Mouse (Mus musculus) NIH3T3 (cell line): ENCODE measurements around the gene Zbtb43.
A peak's percentile ranks its signal among the peaks of the same experiment; 100 is the strongest.

Experiments
- DNase-seq: peaks from one replicate; pipeline ENCODE4 v3.0.0-alpha.2; 2012; ENCODE audit warnings: low read depth

Gene Zbtb43

DNA sequence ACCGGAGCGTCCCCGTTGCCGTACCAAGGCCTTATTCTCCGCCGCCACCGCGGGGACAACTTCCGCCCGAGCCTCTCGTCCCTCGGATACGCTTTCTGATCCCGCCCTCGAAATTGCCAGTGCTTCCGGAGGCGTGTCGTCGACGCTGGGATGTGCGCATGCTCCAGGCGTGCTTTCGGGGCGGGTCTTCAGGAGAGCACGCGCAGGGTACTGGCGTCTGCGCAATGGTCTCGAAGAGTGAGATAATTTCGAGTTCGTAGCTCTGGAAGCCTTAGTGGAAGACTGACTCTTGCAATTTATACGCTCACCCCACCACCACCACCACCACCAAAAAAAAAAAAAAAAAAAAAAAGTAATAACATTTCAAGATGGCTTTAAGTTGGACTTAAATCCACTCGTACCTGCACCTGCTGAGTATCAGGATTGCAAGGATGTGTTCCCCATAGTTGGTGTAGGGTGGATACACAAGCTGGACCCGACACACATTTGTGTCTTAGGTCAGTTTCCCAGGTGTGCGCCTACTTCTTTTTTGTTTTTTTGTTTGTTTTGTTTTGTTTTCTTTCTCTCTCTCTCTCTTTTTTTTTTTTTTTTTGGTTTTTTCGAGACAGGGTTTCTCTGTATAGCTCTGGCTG is at the start of gene Zbtb43:
Gene Zbtb43, minus strand, starts transcription at position 94 of the 632 bp plus-strand sequence.
- DNase-seq: peak; percentile 98

DNA sequence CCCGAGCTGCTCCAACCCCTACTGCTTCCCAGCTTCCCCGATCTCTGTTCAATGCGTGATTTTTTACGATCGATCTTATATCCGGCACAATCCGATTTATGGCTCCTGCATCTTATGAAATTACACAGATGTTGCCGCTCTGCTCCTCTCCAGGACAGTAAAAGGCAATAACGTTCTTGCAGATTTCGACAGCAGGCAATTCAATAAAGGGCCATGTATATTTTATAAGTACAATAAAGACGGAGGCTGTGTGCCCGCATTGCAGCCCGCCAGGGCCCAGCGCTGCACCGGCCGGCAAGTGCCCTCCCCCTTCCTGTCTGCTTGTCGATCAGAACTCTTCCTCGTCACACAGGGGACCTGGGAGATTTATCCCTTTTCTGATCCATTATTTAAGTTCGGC is 47.5 kb upstream of the Zbtb43 start:
- no peak for DNase-seq

DNA sequence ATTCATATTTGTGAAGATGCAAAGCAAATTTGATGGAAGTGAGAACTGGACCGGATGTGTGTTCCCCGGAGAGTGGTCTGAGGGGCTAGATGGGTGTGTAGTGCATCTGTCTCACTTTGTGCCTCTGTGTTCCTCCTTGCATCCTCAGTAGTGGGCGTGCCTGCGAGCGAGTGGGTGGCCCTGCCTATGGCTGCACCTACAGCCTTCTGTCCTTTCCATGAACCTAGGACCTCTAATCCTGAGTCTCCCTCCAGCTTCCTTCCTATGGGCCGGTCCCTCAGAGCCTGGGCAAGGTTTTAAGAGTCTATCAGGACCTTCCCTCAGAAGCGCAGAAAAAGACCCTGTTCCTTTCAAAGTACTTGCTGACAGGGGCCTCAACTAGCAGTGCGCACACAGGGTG is 47.1 kb upstream of the Zbtb43 start:
- no peak for DNase-seq

DNA sequence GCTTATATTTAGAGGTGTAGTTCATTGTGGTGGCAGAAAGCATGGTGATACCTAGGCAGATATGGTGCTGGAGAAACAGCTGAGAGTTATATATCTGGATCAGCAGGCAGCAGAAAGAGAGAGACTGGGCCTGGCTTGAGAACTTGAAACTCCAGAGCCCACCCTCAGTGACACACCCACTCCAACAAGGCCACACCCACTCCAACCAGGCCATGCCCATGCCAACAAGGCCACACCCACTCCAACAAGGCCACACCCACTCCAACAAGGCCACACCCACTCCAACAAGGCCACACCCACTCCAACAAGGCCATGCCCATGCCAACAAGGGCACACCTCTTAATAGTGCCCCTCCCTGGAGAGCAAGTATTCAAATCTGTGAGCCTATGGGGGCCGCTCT is 42.4 kb upstream of the Zbtb43 start:
- DNase-seq: no peak

DNA sequence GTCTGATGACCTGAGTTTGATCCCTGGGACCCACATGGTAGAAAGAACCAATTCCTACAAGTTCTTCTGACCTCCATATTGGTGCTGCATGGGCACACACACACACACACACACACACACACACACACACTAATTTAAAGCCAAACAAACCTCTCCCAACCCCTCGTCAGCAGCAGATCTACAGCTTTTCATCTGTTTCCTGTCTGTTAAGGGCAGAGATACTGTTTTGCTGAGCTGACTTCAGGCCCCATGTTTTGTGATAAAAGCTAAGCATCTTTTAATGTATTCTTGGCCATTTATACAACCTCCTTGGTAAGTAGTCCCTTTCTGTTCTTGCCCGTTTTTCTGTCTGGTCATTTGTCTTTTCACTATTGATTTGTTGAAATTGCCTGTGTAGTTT is 34.2 kb upstream of the Zbtb43 start:
- no peak for DNase-seq

DNA sequence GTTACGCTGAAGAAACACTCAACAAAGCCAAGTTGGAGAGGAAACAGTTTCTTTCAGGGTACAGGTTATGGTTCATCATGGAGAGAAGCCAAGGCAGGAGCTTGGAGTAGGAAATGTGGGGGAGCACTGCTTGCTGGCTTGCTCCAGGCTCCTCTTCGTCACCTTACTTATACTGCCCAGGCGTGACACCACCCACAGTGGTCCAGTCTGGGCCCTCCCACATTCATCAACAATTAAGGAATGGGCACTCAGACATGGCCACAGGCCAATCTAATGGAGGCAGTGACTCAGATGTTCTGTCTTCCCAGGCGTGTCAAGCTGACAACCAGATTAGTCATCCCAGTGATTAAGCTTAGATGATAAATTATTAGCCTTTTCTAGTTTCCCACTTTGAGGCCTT is 29.9 kb upstream of the Zbtb43 start:
- peak; percentile 71 for DNase-seq

DNA sequence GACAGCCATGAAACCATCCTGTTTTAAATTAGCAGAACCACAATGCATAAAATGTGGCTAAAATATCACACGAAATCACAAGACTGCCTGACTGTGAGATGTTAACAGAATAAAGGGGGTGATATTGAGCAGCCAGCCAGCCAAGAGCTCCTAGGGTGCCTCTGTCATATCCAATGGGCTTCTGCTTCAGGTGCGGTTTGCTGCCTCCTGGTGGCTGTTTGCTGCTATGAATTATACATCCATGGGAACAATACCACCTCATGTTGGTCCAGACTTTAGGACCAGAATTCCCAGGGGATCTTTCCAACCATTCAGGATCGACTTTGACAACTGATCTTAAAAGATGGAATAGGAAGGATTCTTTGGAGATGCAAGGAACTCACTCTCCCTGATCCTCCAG is 27.3 kb upstream of the Zbtb43 start:
- DNase-seq: peak; percentile 10

DNA sequence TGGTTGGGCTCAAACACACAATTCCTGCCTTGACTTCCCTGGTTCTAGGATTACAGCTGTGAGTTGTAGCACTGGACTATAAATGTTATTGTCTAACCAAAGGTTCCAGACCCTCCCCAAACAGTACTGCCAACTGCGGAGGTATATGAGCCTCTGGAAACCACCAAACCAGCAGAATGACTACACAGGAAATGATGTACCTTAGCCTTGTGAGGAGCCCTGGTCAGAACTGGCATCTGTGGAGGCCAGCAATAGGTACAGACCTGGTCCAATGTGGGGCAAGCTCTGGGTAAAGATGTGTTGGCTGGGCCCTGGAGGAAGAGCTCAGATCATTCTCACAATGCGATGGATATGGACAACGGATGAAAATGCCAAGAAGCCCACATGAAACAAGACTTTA is 23.7 kb upstream of the Zbtb43 start:
- DNase-seq: no peak

DNA sequence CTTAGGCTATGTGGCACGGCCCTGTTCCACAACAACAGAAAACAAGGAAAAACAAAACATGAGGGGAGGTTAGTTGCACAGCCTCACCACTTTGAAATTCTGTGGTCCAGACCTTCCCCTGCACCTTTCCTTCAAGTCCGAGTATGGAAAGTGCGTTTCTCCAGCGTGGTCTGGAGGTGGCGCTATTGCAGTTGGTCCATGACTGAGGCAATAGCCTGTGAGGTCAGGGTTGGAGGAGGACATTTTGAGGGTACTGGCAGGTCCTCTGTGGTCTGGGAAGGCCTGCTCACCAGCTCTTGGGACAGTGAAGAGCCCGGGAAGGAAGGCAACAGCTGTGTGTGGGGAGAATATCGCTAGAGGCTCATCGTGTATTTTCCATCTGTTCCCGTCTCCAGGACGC is 21.2 kb upstream of the Zbtb43 start:
- no peak for DNase-seq

DNA sequence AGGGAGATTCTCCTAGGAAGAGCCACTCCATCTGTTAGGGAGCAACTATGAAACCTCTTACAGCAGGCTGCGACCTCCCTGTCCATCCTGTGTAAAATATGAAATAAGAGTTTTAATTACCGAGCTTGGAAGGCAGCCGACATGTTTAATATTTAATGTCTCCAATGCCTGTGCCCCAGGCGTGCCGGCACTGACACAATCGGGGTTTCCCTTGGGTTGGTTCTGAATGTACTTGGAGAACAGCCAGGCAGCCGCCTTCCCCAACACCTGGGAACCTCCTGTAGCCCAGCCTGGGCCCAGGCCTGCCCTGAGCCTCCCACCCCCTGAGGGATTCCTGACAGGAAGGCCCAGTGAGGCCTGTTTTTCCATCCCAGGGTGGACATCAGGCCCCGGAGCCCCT is 19.0 kb upstream of the Zbtb43 start:
- DNase-seq: no peak

DNA sequence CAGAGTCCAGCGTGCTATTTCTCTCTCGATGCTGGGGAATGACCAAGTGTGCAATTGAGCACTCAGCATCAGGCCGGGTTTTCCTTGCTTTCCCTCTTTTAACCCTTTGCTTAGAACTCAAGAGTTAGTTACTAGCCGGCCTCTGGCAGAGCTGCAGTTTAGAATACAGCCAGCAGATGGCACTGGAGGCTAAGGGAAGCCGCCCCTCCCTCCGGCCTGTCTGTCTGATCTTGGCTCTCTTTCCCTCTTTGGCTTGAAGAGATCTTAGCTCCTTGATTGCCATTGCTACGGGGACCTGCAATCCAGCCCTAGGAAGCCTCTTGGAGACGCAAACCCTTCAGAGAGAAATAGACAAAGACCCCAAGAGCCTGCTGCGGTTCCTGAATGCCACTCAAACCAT is 18.5 kb upstream of the Zbtb43 start:
- peak; percentile 84 for DNase-seq

DNA sequence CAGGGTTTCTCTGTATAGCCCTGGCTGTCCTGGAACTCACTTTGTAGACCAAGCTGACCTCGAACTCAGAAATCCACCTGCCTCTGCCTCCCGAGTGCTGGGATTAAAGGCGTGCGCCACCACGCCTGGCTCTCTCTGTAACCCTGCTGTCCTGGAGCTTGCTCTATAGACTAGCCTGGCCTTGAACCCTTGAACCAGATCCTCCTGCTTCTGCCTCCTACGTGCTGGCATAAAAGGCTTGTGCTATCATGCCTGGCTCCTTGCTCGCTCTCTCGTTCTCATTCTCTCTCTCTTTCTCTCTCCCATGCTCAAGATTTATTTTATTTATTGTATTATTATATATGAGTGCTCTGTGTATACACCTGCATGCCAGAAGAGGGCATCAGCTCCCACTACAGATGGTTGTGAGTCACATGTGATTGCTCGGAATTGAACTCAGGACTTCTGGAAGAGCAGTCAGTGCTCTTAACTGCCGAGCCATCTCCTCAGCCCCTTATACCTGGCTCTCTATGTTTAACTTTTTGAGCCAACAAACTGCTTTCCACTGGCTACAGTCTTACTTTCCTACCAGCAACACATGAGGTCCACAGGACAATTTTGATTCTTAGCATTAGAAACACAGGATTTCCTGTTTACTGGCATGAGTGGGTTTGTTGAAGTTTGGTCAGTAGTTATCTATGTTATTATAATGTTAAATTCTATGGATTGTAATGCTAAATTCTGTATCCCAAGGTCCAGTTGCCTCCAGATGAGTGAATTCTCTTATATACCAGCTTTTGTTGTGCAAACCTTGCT is 9.8 kb upstream of the Zbtb43 start:
- no peak for DNase-seq

DNA sequence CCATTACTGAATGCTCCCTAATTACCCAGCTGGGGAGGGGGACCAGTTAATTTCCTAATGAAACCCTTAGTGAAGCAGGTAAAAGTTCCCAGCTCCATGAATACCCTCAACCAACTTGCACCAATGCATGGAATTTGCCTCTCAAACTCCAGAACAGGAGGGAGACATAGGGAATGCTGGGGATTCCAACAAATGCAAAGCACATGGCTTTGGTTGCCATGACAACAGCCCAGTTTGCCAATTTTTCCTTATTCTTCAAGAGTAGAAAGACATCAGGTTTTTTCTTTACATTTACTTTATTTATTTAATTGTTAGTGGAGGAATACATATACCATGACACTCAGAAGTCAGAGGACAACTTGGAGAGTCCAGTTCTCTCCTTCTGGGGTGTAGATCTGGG is 7.6 kb upstream of the Zbtb43 start:
- peak; percentile 76 for DNase-seq

DNA sequence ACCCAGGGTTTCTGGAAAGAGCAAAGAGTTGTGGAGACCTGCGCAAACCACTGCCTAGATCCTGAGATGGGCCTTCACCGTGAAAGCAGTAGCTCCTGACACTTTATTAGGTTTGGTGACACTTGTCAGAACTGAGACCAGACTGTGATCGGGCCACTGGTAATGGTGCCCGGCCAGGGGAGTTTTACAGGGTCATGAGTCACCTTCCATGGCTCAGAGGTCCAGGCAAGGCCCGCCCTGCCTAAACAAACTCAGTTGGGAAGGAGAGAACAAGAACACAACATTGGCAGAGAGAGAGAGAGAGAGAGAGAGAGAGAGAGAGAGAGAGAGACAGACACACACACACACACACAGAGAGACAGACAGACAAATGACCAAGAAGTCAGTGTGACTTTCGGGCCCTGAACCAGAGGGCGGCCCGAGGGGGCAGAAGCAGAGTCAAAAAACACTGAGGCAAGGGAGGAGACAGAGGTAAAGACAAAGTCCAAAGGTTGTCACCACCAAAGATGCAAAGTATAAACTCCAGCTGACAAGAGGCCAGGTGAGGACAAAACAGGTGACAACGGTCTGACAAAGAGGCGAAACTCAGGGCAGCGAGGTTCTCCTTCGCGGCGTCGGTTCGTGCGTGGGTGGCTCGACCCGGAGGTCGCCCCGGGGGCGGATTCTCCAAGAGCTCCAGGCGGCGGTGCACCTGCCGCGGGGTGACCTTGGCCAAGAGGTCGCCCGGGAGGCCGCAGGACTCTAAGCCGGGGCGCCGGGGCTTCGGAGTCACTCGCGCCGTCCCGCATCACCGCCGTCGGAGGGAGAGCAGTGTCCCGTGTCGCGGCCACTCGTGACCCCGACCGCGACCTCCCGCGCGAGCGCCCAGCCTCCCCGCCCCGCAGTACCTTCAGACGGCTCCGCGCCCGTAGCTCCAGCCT is 553 bp downstream of the Zbtb43 start:
- peak; percentile 28 for DNase-seq

DNA sequence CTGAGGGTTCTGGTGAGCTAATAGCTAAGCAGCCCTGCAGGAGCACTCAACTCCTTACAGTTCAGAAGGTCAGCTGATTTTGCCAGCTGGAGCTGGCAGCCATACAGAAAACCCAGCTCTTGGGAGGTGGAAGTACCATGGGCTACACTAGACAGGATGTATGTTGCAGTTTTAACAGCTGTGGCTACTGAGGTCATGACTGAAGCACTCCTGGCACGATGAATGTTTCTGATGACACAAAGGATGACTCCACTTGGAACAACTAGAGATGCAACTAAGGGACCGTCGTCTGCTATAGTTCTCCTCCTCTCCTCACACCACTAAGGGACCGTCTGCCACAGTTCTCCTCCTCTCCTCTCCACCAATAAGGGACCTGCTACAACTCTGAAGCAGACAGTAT is 2.4 kb downstream of the Zbtb43 start:
- DNase-seq: peak; percentile 51

DNA sequence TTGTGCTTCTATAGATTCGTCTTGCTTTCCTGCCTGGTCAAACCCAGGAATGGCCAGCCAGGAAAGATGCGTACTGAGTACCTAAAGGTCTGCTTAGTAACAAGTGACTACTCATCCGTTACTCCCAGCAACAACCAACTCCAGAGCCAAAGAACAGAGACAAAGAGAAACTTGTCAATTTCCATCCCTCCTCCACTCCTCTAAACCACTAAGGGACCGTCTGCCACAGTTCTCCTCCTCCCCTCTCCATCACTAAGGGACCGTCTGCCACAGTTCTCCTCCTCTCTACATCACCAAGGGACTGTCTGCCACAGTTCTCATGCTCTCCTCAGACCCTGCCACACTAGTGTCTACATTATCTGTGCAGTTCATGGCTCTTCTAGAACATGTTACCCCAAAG is 3.1 kb downstream of the Zbtb43 start:
- no peak for DNase-seq

DNA sequence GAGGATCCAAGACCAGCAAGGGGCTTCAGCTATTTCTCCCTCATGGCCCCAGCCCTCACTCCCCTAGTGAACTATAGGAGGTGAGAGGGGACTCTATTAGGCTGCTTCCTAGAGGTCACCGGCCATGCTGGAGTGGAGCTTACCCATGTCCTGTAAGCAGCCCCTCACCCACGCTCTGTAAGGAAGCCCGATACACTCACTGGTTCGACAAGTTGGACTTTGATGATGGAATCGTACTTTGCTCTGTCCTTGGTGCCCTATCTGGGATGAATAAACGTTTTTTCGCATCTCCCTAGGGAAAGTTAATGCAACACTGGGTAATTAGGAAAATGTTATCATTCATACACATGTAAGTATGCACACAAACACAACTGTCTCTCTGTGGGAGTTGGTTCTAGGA is 6.3 kb downstream of the Zbtb43 start:
- DNase-seq: no peak

DNA sequence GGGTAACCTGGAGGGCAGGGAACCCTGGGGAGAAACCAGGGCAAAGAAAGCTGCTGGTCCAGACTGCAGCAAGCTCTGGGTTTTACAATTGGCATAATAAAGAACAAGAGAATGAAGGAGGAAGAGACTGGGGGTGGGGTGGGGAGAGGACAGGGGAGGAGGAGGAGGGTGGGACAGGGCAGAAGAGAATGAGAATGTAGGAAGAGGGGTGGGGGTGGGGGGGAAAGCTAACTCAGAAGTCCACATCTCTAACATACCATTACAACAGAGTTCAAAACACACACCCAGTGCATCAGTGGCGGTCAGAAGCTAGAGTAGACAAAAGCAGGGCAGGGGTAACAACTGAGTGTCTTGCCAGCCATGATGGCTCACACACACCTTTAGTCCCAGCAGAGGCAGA is 7.3 kb downstream of the Zbtb43 start:
- DNase-seq: no peak

DNA sequence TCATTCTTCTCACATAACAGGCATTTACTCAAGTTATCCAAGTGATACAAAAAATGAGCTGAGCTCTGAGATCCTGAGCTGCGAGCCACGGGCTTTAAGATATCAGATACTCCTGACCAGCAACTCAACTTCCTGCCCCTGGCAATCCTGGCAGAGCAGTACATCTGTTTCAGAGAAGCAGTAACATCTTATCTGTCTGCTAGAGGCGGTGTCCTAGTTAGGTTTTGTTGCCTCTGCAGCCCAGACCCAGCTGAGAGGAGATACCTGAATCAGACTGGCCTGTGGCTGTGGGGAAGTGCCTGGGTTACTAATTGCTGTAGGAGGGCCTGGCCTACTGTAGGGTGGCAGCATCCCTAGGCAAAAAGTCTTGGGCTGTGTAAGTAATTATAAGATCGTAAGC is 8.7 kb downstream of the Zbtb43 start:
- no peak for DNase-seq

DNA sequence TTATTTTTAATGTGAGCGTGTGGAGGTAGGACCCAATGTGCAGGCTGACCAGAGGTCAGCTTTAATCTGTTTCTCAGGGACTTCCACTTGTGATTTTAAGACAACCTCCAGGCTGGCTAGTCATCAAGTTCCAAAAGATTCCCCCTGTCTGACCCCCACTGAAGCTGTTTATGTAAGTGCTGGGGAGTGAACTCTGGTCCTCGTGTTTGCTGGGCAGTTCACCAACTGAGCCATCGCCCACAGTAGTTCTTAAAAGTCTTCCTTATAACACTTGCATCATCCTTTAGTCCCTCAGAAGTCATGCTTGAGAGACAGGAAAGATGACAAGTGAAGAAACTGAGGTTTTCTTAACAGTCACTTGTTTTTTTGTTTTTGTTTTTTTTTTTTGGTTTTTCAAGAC is 11.7 kb downstream of the Zbtb43 start:
- DNase-seq: no peak

DNA sequence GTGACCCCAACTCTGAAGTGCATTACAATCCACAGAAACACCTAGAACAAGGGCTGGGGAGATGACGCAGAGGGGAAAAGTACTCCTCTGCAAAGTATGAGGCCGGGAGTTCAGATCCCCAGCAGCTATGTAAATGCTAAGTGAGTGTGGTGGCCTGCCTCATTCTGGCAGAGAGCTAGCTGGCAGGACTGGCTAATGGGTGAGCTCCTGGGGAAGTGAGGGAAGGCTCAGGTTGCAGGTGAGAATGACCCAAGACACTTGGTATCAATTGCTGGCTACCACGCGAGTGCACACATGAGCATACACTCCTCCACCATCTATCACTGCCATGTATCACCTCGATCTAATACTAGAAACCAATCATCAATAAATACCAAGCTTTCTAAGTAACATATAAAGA is 12.1 kb downstream of the Zbtb43 start:
- DNase-seq: no peak

DNA sequence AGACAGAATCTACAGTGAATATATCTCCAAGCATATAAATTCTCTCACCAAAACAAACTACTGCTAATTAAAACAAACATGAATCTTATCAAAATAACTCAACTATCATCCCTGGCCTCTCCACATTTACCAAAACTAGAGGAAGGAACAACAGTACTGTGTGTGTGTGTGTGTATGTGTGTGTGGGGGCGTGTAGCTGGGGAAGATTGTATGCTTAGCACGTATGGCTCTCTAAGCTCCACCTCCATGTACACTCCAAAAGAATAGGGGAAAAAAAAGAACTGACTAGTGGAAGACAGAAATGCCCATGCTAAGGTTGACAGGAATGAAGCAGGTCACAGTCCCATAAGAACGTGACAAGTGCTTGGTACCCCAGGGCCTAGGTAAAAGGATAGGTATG is 13.0 kb downstream of the Zbtb43 start:
- no peak for DNase-seq

DNA sequence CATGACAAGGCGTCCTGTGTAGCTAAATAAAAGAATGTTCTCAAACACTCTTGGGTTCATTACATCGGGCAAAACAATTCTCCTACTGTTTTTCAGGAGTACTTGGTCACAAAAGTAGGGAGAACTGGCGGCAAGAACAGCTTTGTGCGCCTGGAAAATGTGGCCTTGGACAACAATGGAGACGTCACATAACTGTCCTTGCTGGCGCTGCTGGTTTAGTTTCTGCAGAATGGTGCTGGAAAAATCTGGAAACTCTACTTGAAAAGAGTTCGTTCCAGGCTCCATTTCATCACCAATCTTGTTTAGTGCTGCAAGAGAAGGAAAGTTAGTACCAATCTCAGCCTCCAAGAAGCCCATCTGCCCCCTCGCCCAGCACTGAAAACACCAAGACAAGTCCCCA is 13.5 kb downstream of the Zbtb43 start:
- no peak for DNase-seq
